Mouse (Mus musculus): ENCODE measurements at regions not wholly inside any gene's neighbourhood (a gene's known extent, or its start where the extent isn't known, plus 50 kb on each side); places are given as distances from the start of the nearest gene placed in this dataset.

- DNase-seq = no peak
Observed at GRCm38 (mm10) chr6:104055996-104056395, 436.6 kb upstream of the Cntn6 start.

GRCm38 (mm10) chr6:104061692-104062263, 430.8 kb upstream of the Cntn6 start:
- no peak for DNase-seq

DNA sequence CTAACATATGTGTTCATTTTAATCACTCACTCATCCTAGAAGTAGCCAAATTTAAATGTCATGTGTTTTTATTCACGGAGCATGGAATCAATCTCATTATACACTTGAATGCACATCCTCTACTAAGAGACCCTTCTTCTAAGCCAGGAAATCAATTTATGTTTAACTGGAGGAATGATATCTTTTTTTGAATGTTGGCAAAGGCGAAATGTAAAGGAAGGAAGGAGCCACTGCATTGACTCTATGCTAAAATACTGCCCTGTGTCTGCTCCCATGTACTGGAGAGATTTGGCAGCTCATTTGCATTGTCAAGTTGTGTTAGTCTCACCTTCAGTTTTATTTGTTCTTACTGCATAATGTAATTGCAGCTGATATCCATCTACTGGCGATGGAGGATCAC, 412.0 kb upstream of the Cntn6 start:
- no peak for DNase-seq

GRCm38 (mm10) chr6:104082242-104082641, 410.3 kb upstream of the Cntn6 start:
- no peak for DNase-seq

DNA sequence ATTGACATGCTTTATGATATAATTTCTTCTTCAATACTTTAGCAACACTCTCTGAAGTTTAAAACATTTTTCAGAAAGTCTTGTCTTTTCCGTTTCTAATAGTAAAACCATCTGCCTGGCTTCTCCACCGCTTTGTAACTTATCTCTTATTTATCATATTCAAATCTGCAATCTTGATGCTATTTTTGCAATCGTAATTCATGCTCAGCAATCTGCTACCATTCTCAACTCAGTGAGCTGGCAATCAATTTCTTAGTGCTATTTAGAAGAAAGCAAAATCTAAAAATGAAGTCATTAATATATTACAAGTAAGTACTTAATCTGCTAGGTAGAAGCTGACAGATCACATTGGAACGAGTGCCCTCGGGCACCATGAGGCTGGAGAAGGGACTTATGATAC, 384.2 kb upstream of the Cntn6 start:
- DNase-seq = no peak
